Mouse (Mus musculus) R1 (cell line): ENCODE measurements around the gene Olfr992.
"Not testable (repeated sequence)": the region's sequence is repeated elsewhere in the genome, so short reads cannot be mapped to it uniquely, and the experiment has no call there.

ENCODE experiments used
- DNase-seq: peaks from one replicate; pipeline ENCODE4 v3.0.0-alpha.2; 2018; ENCODE audit warnings: low read depth, low spot score

Olfr992 gene

DNA sequence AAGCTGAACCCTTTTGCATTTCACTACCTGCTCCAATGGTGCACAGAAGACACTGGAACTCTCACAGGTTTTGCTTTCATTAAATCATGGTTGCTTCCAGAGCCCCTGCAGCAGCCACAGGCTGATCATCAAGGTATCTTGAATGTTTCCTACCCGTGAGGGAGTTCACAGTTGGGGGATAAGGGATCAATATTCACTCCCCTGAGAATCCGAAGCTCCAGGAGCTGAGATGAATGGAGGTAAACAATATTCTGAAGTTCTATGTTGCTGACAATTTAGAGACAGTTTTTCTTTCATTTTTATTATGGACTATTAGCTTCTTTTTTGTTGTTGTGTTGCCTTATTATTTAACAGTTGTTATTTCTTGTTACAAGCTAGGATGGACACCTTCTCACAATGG lies at the start of gene Olfr992:
Gene Olfr992, minus strand, starts transcription at position 101 of the 400 bp plus-strand sequence.
- DNase-seq, result no peak

GRCm38 (mm10) chr2:85443539-85443938 lies 34.3 kb upstream of the Olfr992 start, which contains the start of gene Olfr995:
Gene Olfr995, minus strand, starts transcription at chr2:85443639.
- DNase-seq, result no peak

GRCm38 (mm10) chr2:85442546-85442945 lies 33.3 kb upstream of the Olfr992 start:
- no peak for DNase-seq

DNA sequence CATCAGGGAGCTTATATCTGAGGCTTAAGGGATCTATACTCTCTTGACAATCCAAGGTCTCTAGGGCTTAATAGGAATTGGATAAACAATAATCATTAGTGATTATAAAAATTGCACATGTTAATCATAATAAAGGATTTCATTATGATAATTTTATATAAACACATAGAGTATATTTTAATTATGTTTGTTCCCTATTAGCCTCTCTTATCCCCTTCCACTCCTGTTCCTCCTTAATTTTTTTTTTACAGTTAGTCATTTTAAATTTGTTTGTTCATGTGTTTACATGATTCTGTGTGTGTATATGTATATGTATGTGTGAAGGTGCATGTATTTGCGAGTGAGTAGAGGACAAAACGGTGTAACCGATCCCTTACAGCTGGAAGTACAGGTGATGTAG lies 27.1 kb upstream of the Olfr992 start, which contains the start of gene Olfr994:
Gene Olfr994, minus strand, starts transcription at position 101 of the 400 bp plus-strand sequence.
- no peak for DNase-seq

GRCm38 (mm10) chr2:85425893-85426292 lies 16.6 kb upstream of the Olfr992 start:
- no peak for DNase-seq

GRCm38 (mm10) chr2:85414777-85415176 lies 5.5 kb upstream of the Olfr992 start, which contains the start of gene Olfr993:
Gene Olfr993, minus strand, starts transcription at chr2:85414877.
- no peak for DNase-seq

- not testable (repeated sequence) for DNase-seq
Measured at GRCm38 (mm10) chr2:85363127-85363526, 46.1 kb downstream of the Olfr992 start, which contains the start of gene Olfr988. Gene Olfr988, minus strand, starts transcription at chr2:85363227.
